Mouse (Mus musculus): ENCODE data around the gene Hbb-bh2. TPM values are rescaled to one million over a fixed set of nuclear protein-coding genes. Genes with fewer than 3 reads are reported as not detected.
A peak's percentile ranks its signal among the peaks of the same experiment; 100 is the strongest.
"Not testable (repeated sequence)": the region's sequence is repeated elsewhere in the genome, so short reads cannot be mapped to it uniquely, and the experiment has no call there.

Gene Hbb-bh2
- polyA plus RNA-seq, 1 experiment from 2014 or later, result not detected

DNA sequence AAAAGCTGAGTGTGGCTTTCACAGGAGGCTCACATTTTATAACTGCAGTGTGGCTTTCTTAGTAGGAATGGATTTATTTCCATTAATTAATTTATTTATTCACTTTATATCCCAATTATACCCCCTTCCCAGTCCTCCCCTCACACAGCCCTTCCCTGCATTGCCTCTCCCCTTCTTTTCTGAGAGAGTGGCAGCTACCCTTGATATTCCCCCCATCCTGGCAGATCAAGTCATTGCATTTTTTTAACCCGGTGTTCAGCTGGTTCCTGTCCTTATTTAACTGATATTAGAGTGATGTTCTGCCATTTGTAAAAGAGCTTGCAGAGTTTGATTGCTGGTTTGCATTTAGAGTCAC lies 30.5 kb downstream of the Hbb-bh2 start:
- DNase-seq (ENCODE audit: low spot score) (no peak), ATAC-seq (ENCODE audit: low FRiP score) (no peak)
- no peaks in the 10 kb centered on the region for H3K4me1 ChIP-seq (replicated peaks; ENCODE audit: control insufficient read depth, insufficient read depth, low read length)
- H3K27me3 ChIP-seq (ENCODE audit: control insufficient read depth, insufficient read depth, low read length), result no peaks in the 10 kb centered on the region
- H3K9ac ChIP-seq (ENCODE audit: low read depth, low read length), result no peak overlapping the region
- no peaks in the 10 kb centered on the region for H3K36me3 ChIP-seq (ENCODE audit: control insufficient read depth, insufficient read depth, low read length)
- no peak overlapping the region for H3K4me3 ChIP-seq (ENCODE audit: low read depth, low read length)
- 77% methylated on average over 1 of the region's 1 CpGs for WGBS
- H3K9me3 ChIP-seq (ENCODE audit: control insufficient read depth, low read length), result no peaks in the 10 kb centered on the region
- no peak overlapping the region for H3K27ac ChIP-seq (ENCODE audit: low read depth, low read length)
- no peak overlapping the region for H3K4me2 ChIP-seq (replicated peaks; ENCODE audit: low read depth, low read length)

DNA sequence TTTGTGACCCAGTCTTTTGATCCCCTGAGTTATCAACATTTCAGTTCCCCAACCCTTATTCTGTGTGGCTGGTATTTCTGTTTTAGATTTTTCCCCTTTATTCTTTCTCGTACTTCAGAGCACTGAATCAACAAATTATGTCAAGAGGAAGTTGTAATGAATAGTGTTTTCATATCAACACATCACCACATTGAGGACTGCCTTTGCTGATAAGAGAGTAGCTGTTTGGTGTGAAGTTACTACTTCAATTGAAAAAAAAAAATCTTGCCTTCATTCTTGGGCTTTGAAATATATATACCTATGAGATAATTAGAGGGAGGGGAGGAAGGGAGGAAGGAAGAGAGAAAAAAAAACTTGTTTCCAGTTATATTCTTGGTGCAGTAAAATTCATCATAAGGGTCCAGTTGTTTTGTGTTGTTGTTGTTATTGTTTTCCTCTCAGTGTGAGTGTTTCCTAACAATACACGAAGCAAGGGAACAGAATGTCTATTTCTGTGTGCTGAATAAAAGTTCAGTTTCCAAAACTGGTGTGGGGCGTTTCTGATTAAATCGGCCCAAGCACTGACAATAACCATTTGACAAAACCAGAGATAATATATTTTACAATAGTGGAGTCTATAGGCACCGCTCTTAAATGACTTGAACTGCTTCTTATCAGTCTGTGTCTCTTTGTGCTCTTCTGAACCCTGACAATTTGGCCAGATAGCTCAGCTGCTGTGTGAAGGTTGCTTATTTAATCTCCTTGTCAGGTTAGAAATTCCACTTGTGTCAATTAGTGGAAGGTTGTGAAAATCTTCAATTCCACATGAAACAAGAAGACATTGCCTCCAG lies 31.1 kb downstream of the Hbb-bh2 start:
- WGBS, result 78% methylated on average over 5 of the region's 5 CpGs
- no peak overlapping the region for H3K27ac ChIP-seq (ENCODE audit: low read depth, low read length)

DNA sequence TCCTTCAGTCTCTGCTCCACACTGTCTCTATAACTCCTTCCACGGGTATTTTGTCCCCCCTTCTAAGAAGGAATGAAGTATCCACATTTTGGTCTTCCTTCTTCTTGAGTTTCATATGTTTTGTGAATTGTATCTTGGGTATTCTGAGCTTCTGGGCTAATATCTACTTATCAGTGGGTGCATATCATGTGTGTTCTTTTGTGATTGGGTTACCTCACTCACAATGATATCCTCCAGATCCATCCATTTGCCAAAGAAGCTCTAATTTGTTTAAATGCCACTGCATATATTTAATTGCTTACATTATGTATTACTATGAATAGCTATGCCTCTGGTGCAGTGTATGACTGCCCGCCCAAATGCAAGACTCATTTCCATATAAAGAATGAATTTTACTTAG lies 32.2 kb downstream of the Hbb-bh2 start:
- DNase-seq (ENCODE audit: low spot score); H3K27ac ChIP-seq (ENCODE audit: low read depth, low read length); H3K36me3 ChIP-seq (ENCODE audit: control insufficient read depth, insufficient read depth, low read length); H3K9ac ChIP-seq (ENCODE audit: low read depth, low read length); ATAC-seq (ENCODE audit: low FRiP score); H3K4me3 ChIP-seq (ENCODE audit: low read depth, low read length); H3K4me2 ChIP-seq (replicated peaks; ENCODE audit: low read depth, low read length); H3K4me1 ChIP-seq (replicated peaks; ENCODE audit: control insufficient read depth, insufficient read depth, low read length); H3K9me3 ChIP-seq (ENCODE audit: control insufficient read depth, low read length); H3K27me3 ChIP-seq (ENCODE audit: control insufficient read depth, insufficient read depth, low read length): not testable (repeated sequence)
- 76% methylated on average over 2 of the region's 2 CpGs for WGBS

More for the DNA sequence above, 31.1 kb downstream of the Hbb-bh2 start:
- Histone ChIP-seq H3K4me1 (replicated peaks; ENCODE audit: control insufficient read depth, insufficient read depth, low read length) (no peaks in the 10 kb centered on the region), H3K27me3 (ENCODE audit: control insufficient read depth, insufficient read depth, low read length) (no peaks in the 10 kb centered on the region), H3K9me3 (ENCODE audit: control insufficient read depth, low read length) (no peaks in the 10 kb centered on the region), H3K4me2 (replicated peaks; ENCODE audit: low read depth, low read length) (no peak overlapping the region), H3K4me3 (ENCODE audit: low read depth, low read length) (no peak overlapping the region), H3K36me3 (ENCODE audit: control insufficient read depth, insufficient read depth, low read length) (no peaks in the 10 kb centered on the region), H3K9ac (ENCODE audit: low read depth, low read length) (no peak overlapping the region)
- no peak for ATAC-seq (ENCODE audit: low FRiP score)
- DNase-seq (ENCODE audit: low spot score), result no peak

DNA sequence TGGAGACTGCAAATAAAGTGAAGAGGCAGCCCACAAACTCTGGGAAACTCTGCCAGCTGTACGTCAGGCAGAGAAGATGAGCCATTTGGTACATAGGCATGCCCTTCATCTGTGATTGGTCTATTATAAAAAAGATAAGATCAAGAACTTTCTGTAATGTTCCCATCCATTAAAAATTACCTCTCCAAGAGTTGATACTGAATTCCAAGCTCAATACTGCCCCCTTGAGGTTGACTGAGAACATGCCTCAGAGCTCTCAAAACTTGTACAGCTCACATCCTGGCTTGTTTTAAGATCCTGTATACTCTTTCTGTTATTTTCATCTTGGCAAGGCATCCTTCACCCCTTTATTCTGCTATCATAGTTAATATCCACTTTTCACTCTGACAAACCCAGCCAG lies 33.5 kb downstream of the Hbb-bh2 start:
- no peak for ATAC-seq (ENCODE audit: low FRiP score)
- H3K9me3 ChIP-seq (ENCODE audit: control insufficient read depth, low read length), result no peaks in the 10 kb centered on the region
- H3K4me3 ChIP-seq (ENCODE audit: low read depth, low read length), result no peak overlapping the region
- no peak overlapping the region for H3K9ac ChIP-seq (ENCODE audit: low read depth, low read length)
- H3K27ac ChIP-seq (ENCODE audit: low read depth, low read length), result no peak overlapping the region
- no peaks in the 10 kb centered on the region for H3K36me3 ChIP-seq (ENCODE audit: control insufficient read depth, insufficient read depth, low read length)
- H3K4me1 ChIP-seq (replicated peaks; ENCODE audit: control insufficient read depth, insufficient read depth, low read length), result no peaks in the 10 kb centered on the region
- 75% methylated on average over 1 of the region's 1 CpGs for WGBS
- DNase-seq (ENCODE audit: low spot score), result peak; percentile 64
- H3K4me2 ChIP-seq (replicated peaks; ENCODE audit: low read depth, low read length), result no peak overlapping the region
- H3K27me3 ChIP-seq (ENCODE audit: control insufficient read depth, insufficient read depth, low read length), result no peaks in the 10 kb centered on the region

DNA sequence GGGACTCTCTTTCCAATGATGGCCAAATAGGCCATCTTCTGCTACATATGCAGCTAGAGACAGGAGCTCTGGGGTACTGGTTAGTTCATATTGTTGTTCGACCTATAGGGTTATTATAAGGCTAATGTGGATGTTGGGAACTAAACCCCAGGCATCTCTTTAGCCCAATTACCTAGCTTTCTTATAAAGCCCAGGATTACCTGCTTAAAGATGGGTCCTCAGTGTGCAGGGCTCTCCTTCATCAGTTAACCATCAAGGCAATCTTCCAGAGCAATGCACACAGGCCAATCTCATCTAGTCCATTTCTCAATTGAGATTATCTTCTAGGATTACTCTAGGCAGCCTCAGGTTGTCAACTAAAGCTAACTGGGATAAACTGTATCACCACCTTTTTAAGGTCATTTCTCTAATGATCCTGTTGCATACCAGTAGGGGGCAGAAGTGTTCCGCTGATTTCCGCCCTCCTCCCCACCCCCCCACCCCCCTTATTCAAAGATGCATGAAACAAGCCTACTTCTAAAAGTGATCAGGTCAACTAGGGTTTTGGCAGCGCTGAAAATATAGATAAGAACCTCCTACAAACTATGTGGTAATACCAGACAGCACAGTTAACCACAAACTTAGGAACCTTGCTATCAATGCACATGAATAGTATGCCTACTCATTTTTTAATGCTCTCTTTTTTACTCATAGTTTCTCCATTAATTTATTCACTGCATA lies 47.5 kb downstream of the Hbb-bh2 start:
- DNase-seq (ENCODE audit: low spot score) (no peak), ATAC-seq (ENCODE audit: low FRiP score) (no peak)
- WGBS, result 31% methylated on average over 4 of the region's 4 CpGs
- Histone ChIP-seq H3K9me3 (ENCODE audit: control insufficient read depth, low read length) (no peaks in the 10 kb centered on the region), H3K36me3 (ENCODE audit: control insufficient read depth, insufficient read depth, low read length) (no peaks in the 10 kb centered on the region), H3K4me3 (ENCODE audit: low read depth, low read length) (no peak overlapping the region), H3K4me1 (replicated peaks; ENCODE audit: control insufficient read depth, insufficient read depth, low read length) (no peaks in the 10 kb centered on the region), H3K4me2 (replicated peaks; ENCODE audit: low read depth, low read length) (no peak overlapping the region), H3K27me3 (ENCODE audit: control insufficient read depth, insufficient read depth, low read length) (no peaks in the 10 kb centered on the region), H3K9ac (ENCODE audit: low read depth, low read length) (no peak overlapping the region), H3K27ac (ENCODE audit: low read depth, low read length) (no peak overlapping the region)

DNA sequence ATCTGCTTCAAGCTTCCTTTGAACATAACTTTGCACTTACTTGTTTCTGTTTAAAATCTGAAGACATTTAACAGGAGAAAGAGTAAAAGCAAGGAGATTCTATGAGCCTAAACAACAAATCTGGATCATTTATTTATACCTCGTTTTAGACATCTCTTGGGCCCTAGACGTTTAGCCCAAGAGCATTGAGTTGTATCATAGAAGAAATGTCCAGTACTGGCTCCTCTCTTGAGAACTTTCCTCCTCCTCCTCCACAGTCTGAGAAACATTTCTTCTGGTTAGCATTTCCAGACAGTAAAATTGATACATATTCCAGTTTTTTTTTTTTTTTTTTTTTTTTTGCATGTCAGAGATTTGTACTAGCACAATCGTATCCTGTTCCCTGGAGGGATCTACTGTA lies 48.6 kb downstream of the Hbb-bh2 start, which contains the start of gene Olfr67:
Gene Olfr67, minus strand, starts transcription at position 101 of the 400 bp plus-strand sequence.
- H3K9me3 ChIP-seq (ENCODE audit: control insufficient read depth, low read length), result no peaks in the 10 kb centered on the region
- no peak for ATAC-seq (ENCODE audit: low FRiP score)
- no peaks in the 10 kb centered on the region for H3K36me3 ChIP-seq (ENCODE audit: control insufficient read depth, insufficient read depth, low read length)
- no peaks in the 10 kb centered on the region for H3K27me3 ChIP-seq (ENCODE audit: control insufficient read depth, insufficient read depth, low read length)
- no peak within 1 kb of the TSS for H3K4me3 ChIP-seq (ENCODE audit: low read depth, low read length)
- no peaks in the 10 kb centered on the region for H3K4me1 ChIP-seq (replicated peaks; ENCODE audit: control insufficient read depth, insufficient read depth, low read length)
- H3K27ac ChIP-seq (ENCODE audit: low read depth, low read length), result no peak within 1 kb of the TSS
- no peak for DNase-seq (ENCODE audit: low spot score)
- H3K4me2 ChIP-seq (replicated peaks; ENCODE audit: low read depth, low read length), result no peak within 1 kb of the TSS
- H3K9ac ChIP-seq (ENCODE audit: low read depth, low read length), result no peak within 1 kb of the TSS
- 88% methylated on average over 3 of the region's 3 CpGs for WGBS

Other genes with a start within 250 kb of the Hbb-bh2 start
- not detected in 2 replicates for gene Olfr619, start 239.9 kb downstream of the Hbb-bh2 start, polyA plus RNA-seq (2014; fragmentation: Nextera tagmentation; extraction: Ambion mirVana)
- gene Olfr620, start 228.0 kb downstream of the Hbb-bh2 start, polyA plus RNA-seq (2014; fragmentation: Nextera tagmentation; extraction: Ambion mirVana), result not detected in 2 replicates
- gene Olfr622, start 197.8 kb downstream of the Hbb-bh2 start, polyA plus RNA-seq (2014; fragmentation: Nextera tagmentation; extraction: Ambion mirVana), result not detected in 2 replicates
- not detected in 2 replicates for gene Olfr623, start 176.8 kb downstream of the Hbb-bh2 start, polyA plus RNA-seq (2014; fragmentation: Nextera tagmentation; extraction: Ambion mirVana)
- 0.03 and 0.04 TPM in 2 replicates for gene Olfr624, start 169.3 kb downstream of the Hbb-bh2 start, polyA plus RNA-seq (2014; fragmentation: Nextera tagmentation; extraction: Ambion mirVana)
- gene Olfr625-ps1, start 157.8 kb downstream of the Hbb-bh2 start, polyA plus RNA-seq (2014; fragmentation: Nextera tagmentation; extraction: Ambion mirVana), result not detected in 2 replicates
- gene Olfr243, start 125.8 kb downstream of the Hbb-bh2 start, polyA plus RNA-seq (2014; fragmentation: Nextera tagmentation; extraction: Ambion mirVana), result not detected in 2 replicates
- gene Olfr628, start 110.1 kb downstream of the Hbb-bh2 start, polyA plus RNA-seq (2014; fragmentation: Nextera tagmentation; extraction: Ambion mirVana), result not detected in 2 replicates
- not detected in 2 replicates for gene Olfr629, start 95.6 kb downstream of the Hbb-bh2 start, polyA plus RNA-seq (2014; fragmentation: Nextera tagmentation; extraction: Ambion mirVana)
- gene Olfr630, start 83.2 kb downstream of the Hbb-bh2 start, polyA plus RNA-seq (2014; fragmentation: Nextera tagmentation; extraction: Ambion mirVana), result not detected in 2 replicates
- gene Olfr69, start 68.9 kb downstream of the Hbb-bh2 start, polyA plus RNA-seq (2014; fragmentation: Nextera tagmentation; extraction: Ambion mirVana), result not detected in 2 replicates
- not detected in 2 replicates for gene Olfr68, start 60.8 kb downstream of the Hbb-bh2 start, polyA plus RNA-seq (2014; fragmentation: Nextera tagmentation; extraction: Ambion mirVana)
- gene Olfr67, start 48.7 kb downstream of the Hbb-bh2 start, polyA plus RNA-seq (2014; fragmentation: Nextera tagmentation; extraction: Ambion mirVana), result not detected in 2 replicates
- gene Hbb-bt, start 26.5 kb downstream of the Hbb-bh2 start, polyA plus RNA-seq (2014; fragmentation: Nextera tagmentation; extraction: Ambion mirVana), result 658 and 732 TPM in 2 replicates
- 266 and 269 TPM in 2 replicates for gene Hbb-bs, start 12.4 kb downstream of the Hbb-bh2 start, polyA plus RNA-seq (2014; fragmentation: Nextera tagmentation; extraction: Ambion mirVana)
- 2,447 and 2,531 TPM in 2 replicates for gene Hbb-bh1, start 2.6 kb upstream of the Hbb-bh2 start, polyA plus RNA-seq (2014; fragmentation: Nextera tagmentation; extraction: Ambion mirVana)
- 10,698 and 10,834 TPM in 2 replicates for gene Hbb-y, start 12.7 kb upstream of the Hbb-bh2 start, polyA plus RNA-seq (2014; fragmentation: Nextera tagmentation; extraction: Ambion mirVana)
- gene Olfr66, start 45.7 kb upstream of the Hbb-bh2 start, polyA plus RNA-seq (2014; fragmentation: Nextera tagmentation; extraction: Ambion mirVana), result not detected in 2 replicates
- not detected in 2 replicates for gene Olfr64, start 54.0 kb upstream of the Hbb-bh2 start, polyA plus RNA-seq (2014; fragmentation: Nextera tagmentation; extraction: Ambion mirVana)
- gene Olfr65, start 63.0 kb upstream of the Hbb-bh2 start, polyA plus RNA-seq (2014; fragmentation: Nextera tagmentation; extraction: Ambion mirVana), result not detected in 2 replicates
- gene Olfr631, start 88.3 kb upstream of the Hbb-bh2 start, polyA plus RNA-seq (2014; fragmentation: Nextera tagmentation; extraction: Ambion mirVana), result not detected in 2 replicates
- gene Olfr632, start 93.8 kb upstream of the Hbb-bh2 start, polyA plus RNA-seq (2014; fragmentation: Nextera tagmentation; extraction: Ambion mirVana), result 0.13 TPM in 1 of 2 replicates, not detected in the other
- not detected in 2 replicates for gene Olfr633, start 103.9 kb upstream of the Hbb-bh2 start, polyA plus RNA-seq (2014; fragmentation: Nextera tagmentation; extraction: Ambion mirVana)
- not detected in 2 replicates for gene Olfr635, start 130.6 kb upstream of the Hbb-bh2 start, polyA plus RNA-seq (2014; fragmentation: Nextera tagmentation; extraction: Ambion mirVana)
- gene Olfr638, start 158.2 kb upstream of the Hbb-bh2 start, polyA plus RNA-seq (2014; fragmentation: Nextera tagmentation; extraction: Ambion mirVana), result not detected in 2 replicates
- gene Olfr639, start 176.8 kb upstream of the Hbb-bh2 start, polyA plus RNA-seq (2014; fragmentation: Nextera tagmentation; extraction: Ambion mirVana), result 0.05 TPM in 1 of 2 replicates, not detected in the other
- gene Olfr640, start 185.1 kb upstream of the Hbb-bh2 start, polyA plus RNA-seq (2014; fragmentation: Nextera tagmentation; extraction: Ambion mirVana), result not detected in 2 replicates
- not detected in 2 replicates for gene Olfr641, start 194.9 kb upstream of the Hbb-bh2 start, polyA plus RNA-seq (2014; fragmentation: Nextera tagmentation; extraction: Ambion mirVana)
- not detected in 2 replicates for gene Olfr642, start 212.1 kb upstream of the Hbb-bh2 start, polyA plus RNA-seq (2014; fragmentation: Nextera tagmentation; extraction: Ambion mirVana)
- not detected in 2 replicates for gene 4930516K23Rik, start 220.9 kb upstream of the Hbb-bh2 start, polyA plus RNA-seq (2014; fragmentation: Nextera tagmentation; extraction: Ambion mirVana)
- not detected in 2 replicates for gene Olfr644, start 231.3 kb upstream of the Hbb-bh2 start, polyA plus RNA-seq (2014; fragmentation: Nextera tagmentation; extraction: Ambion mirVana)
- not detected in 2 replicates for gene Olfr645, start 244.9 kb upstream of the Hbb-bh2 start, polyA plus RNA-seq (2014; fragmentation: Nextera tagmentation; extraction: Ambion mirVana)